Mouse (Mus musculus) lung, embryonic 14.5 days (tissue): ENCODE results near the gene Zfp94. TPM values are rescaled to one million over a fixed set of nuclear protein-coding genes. Genes with fewer than 3 reads are reported as not detected.

Experiments used
- ATAC-seq: fragments of 200-750 bp; cut with Nextera tagmentation; 2 replicates; pipeline ENCODE4 v1.8.0; 2017; ENCODE audit warnings: mild to moderate bottlenecking, moderate TSS enrichment, moderate library complexity; ENCODE audit not compliant: insufficient read depth
- DNase-seq: peaks from one replicate; pipeline ENCODE4 v3.0.0-alpha.2; 2015
- H3K27ac ChIP-seq: fragments of 300-500 bp; sonication (generic); 2 replicates; pipeline ENCODE4 v1.5.1; 2014; ENCODE audit warnings: low read depth, mild to moderate bottlenecking, moderate library complexity
- H3K27me3 ChIP-seq: fragments of 300-500 bp; sonication (generic); 2 replicates; pipeline ENCODE4 v1.6.1; 2014; ENCODE audit warnings: low read length, control low read depth; ENCODE audit not compliant: insufficient read depth
- H3K36me3 ChIP-seq: fragments of 300-500 bp; sonication (generic); 2 replicates; pipeline ENCODE4 v1.6.1; 2014; ENCODE audit warnings: control low read depth; ENCODE audit not compliant: insufficient read depth
- H3K4me1 ChIP-seq: fragments of 300-500 bp; sonication (generic); 2 replicates; pipeline ENCODE4 v1.6.1; 2014; ENCODE audit warnings: antibody characterized with exemption, control low read depth; ENCODE audit not compliant: insufficient read depth
- H3K4me2 ChIP-seq: fragments of 300-500 bp; sonication (generic); 2 replicates; pipeline ENCODE4 v1.6.1; 2014; ENCODE audit warnings: mild to moderate bottlenecking
- H3K4me3 ChIP-seq: fragments of 300-500 bp; sonication (generic); 2 replicates; pipeline ENCODE4 v1.5.1; 2014; ENCODE audit warnings: low read depth, low read length
- H3K9ac ChIP-seq: fragments of 300-500 bp; sonication (generic); 2 replicates; pipeline ENCODE4 v1.6.1; 2014
- H3K9me3 ChIP-seq: fragments of 300-500 bp; sonication (generic); 2 replicates; pipeline ENCODE4 v1.6.1; 2016; ENCODE audit warnings: low read depth, low read length, control low read depth
- CTCF ChIP-seq: IDR thresholded peaks from 2 replicates; pipeline ENCODE4 v1.5.1; 2016; ENCODE audit warnings: antibody characterized with exemption, low read depth
- WGBS: fragments of 180-500 bp; shearing (Covaris S2); extraction: QIAGEN DNeasy Blood & Tissue Kit; methylation state at CpG from one replicate; pipeline ENCODE4 v1.1.7; 2014; 5-methylcytosine and 5-hydroxymethylcytosine counted together
- polyA plus RNA-seq: library from polyadenylated mRNA; unstranded; fragments of >200 nt; fragmentation: Nextera tagmentation; extraction: Ambion mirVana; gene quantifications from 2 replicates; pipeline ENCODE4 v1.2.1, GENCODE M21; 2014

Gene Zfp94
- polyA plus RNA-seq, 1 experiment from 2014 or later = 9.8 TPM

DNA sequence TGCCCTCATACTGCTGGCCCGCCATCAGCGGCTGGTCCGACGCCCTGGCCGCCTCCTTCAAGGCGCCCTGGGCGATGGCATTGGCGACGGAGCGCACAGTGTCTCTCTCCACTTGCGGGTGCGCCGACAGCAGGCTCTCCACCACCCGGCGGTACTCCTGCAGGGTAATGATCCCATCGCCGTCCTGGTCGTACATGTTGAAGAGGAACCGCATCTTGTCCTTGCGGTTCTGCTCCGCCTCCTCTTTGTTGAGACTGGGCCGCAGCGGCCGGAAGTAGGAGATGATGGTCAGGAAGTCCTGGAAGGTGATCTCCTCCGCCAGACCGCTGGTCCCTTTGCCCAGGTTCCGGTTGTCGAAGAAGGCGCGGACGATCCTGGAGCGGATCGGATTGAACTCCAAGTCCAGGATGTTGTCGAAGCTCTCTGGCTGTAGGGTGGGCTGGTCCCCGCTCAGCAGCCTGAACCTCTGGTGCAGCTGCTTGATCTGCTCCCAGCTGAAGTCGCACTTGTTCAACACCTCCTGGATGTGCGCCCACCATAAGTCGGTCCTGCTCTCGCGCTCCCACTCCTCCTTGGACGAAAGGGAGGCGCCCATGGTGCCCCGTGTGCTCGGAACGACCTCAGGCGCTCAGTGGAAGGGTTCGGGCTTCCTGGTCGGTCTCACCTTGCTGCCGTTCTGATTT lies 17.0 kb upstream of the Zfp94 start, which contains the start of gene Tescl:
Tescl (minus strand) TSS at position 633 of the 683 bp plus-strand sequence.
- 0 out of 2 replicates have a peak within 1 kb of the TSS, but pooled peaks have one; percentile 9 for H3K4me3 ChIP-seq
- peaks cover 10% of the 10 kb centered on the region for H3K27me3 ChIP-seq
- peak within 1 kb of the TSS; percentile 47 for H3K4me2 ChIP-seq
- DNase-seq = peak; percentile 3
- TF ChIP-seq CTCF = no peak
- H3K9ac ChIP-seq = no peak within 1 kb of the TSS
- H3K4me1 ChIP-seq = no peaks in the 10 kb centered on the region
- no peak within 1 kb of the TSS for H3K27ac ChIP-seq
- no peak for ATAC-seq
- H3K9me3 ChIP-seq = no peaks in the 10 kb centered on the region
- H3K36me3 ChIP-seq = no peaks in the 10 kb centered on the region
- WGBS = 34% methylated on average over 49 of the region's 49 CpGs

DNA sequence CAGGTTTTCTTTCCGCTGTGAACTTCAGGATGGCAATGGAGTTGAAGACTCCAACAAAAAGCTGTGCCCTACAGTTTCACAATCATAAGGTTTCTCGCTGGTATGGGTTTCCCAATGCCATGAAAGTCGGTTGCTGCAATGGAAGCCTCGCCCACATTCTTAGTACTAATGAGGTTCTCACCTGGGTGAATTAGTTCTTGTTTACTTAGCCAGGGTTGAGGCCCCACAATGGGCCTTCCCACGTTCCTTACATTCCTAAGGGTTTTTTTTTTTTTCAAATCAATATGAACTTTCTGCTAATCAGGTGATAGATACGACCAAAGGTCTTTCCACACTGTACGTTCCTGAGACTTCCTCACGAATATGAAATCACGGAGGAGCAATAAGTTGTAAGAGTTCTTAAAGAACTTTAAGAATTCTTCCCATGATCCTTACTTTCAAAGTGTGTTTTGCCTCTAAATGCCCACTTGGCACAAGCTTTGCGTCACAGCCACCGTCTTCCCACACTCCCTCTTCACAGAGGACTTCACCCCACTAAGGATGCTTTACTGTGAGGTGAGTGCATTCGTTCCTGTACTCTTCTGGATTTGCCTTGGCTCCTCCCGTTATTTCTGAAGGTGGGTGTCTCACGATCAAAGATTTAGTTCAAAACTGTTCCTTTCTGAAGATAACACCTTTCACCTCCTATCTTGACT lies 11.0 kb upstream of the Zfp94 start:
- no peaks in the 10 kb centered on the region for H3K36me3 ChIP-seq
- H3K4me3 ChIP-seq = no peak overlapping the region
- WGBS = 70% methylated on average over 14 of the region's 14 CpGs
- no peaks in the 10 kb centered on the region for H3K4me1 ChIP-seq
- no peak overlapping the region for H3K27ac ChIP-seq
- no peak overlapping the region for H3K9ac ChIP-seq
- no peak overlapping the region for H3K4me2 ChIP-seq
- H3K9me3 ChIP-seq = peaks cover 6% of the 10 kb centered on the region; the same call in 1 of the 2 replicates
- ATAC-seq = no peak
- DNase-seq = no peak
- no peak for TF ChIP-seq CTCF
- no peaks in the 10 kb centered on the region for H3K27me3 ChIP-seq

DNA sequence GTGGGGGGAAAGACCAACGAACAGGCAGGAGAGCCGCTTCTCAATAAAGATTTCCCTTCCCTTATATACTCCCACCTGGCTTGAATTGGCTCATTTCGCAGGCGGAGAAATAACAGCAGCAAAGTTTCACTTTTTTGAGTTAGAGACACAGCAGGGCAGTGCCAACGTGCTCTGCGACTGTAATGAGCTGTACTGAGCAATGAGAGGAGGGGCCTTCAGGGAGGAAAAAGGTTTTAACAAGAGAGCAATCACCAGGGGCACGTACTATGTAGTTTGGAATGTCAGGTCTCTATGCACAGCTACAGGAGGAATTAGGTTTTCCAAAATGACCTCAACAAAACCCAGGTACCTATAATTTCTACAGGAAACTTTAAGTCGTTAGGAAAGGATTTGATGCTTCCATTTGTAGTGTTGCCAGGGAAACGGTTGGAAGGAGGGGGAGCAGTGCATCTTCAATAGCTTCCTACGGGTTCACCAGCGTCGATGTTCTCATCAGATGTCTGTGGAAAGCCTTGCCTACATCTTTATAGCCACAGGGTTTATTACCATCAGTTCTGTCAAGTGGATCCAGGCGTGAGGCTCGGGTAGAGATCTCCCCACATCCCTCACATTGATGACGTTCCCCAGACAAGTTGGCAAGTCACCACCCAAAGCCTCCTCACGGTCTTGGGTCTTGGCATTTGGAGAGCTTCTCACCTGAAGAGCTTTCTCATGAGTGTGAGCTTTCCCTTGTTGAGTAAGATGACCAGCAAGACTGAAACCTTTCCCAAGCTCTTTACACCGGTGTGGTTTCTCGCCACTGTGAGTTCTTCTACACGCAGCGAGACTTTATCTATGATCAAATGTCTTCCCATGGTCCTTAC lies 10.0 kb upstream of the Zfp94 start:
- H3K27ac ChIP-seq = no peak overlapping the region

DNA sequence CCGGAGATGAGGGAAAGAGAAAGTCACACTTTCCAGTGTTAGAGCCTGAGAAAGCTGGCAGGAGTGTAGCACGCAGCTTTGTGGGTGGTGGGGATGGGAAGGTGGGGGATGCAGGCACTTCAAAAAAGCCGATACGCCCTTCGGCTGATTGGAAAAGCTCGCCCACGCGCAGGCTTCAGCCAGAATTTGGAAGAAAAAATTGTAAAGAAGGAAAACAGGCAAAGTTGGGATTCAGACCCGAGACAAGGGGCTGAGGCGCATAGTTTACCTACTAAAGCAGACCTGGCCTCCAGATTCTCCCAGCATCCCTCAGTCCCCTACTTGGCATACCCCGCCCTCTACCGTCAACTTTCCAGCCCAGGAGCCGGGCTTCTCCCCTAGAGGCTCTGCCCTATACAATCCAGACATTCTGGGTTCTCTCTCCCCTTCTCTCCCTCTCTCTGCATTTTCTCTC lies 9.2 kb upstream of the Zfp94 start:
- H3K9ac ChIP-seq = peak overlapping the region; percentile 29; the same call in 1 of the 2 replicates
- no peaks in the 10 kb centered on the region for H3K36me3 ChIP-seq
- H3K4me2 ChIP-seq = peak overlapping the region; percentile 56
- H3K27me3 ChIP-seq = no peaks in the 10 kb centered on the region
- WGBS = 5% methylated on average over 13 of the region's 13 CpGs
- ATAC-seq (peak; percentile 63), DNase-seq (peak; percentile 48)
- H3K4me3 ChIP-seq = peak overlapping the region; percentile 24
- TF ChIP-seq CTCF = 0 out of 2 replicates have a peak, but pooled peaks have one; percentile 9
- H3K27ac ChIP-seq = no peak overlapping the region
- peaks cover 6% of the 10 kb centered on the region; the same call in 1 of the 2 replicates for H3K9me3 ChIP-seq
- no peaks in the 10 kb centered on the region for H3K4me1 ChIP-seq

More for the DNA sequence above, 10.0 kb upstream of the Zfp94 start:
- Histone ChIP-seq H3K4me1 (no peaks in the 10 kb centered on the region), H3K27me3 (no peaks in the 10 kb centered on the region), H3K4me2 (peak overlapping the region; percentile 56), H3K9me3 (peaks cover 6% of the 10 kb centered on the region; the same call in 1 of the 2 replicates), H3K9ac (peak overlapping the region; percentile 29; the same call in 1 of the 2 replicates), H3K36me3 (no peaks in the 10 kb centered on the region), H3K4me3 (peak overlapping the region; percentile 24)
- TF ChIP-seq CTCF = no peak
- DNase-seq (no peak), ATAC-seq (no peak)
- WGBS = 50% methylated on average over 20 of the region's 20 CpGs

DNA sequence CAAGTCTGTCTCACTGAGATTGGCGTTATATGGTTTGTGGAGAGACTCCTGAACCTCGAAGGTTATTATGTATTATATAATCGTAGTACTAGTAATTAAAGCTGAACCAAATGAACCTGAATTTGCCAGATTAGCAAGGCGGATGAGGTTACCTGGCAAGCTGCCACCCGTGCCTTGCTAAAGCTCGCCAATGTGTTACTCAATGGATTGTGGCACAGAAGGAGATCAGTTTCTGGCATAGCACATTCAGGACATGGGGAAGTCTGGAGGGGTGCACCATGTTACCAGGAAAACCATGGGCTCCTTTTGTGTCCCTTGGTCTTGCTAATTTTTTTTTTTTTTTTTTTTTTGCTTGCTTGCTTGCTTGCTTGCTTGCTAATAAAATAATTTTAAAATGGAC lies 8.7 kb upstream of the Zfp94 start:
- no peak overlapping the region for H3K4me3 ChIP-seq
- peaks cover 6% of the 10 kb centered on the region; the same call in 1 of the 2 replicates for H3K9me3 ChIP-seq
- TF ChIP-seq CTCF = no peak
- H3K9ac ChIP-seq = no peak overlapping the region; the same call in 1 of the 2 replicates
- ATAC-seq = no peak
- peak overlapping the region; percentile 56; the same call in 1 of the 2 replicates for H3K4me2 ChIP-seq
- no peaks in the 10 kb centered on the region for H3K4me1 ChIP-seq
- no peaks in the 10 kb centered on the region for H3K36me3 ChIP-seq
- no peak for DNase-seq
- 86% methylated on average over 6 of the region's 6 CpGs for WGBS
- no peaks in the 10 kb centered on the region for H3K27me3 ChIP-seq
- no peak overlapping the region for H3K27ac ChIP-seq

DNA sequence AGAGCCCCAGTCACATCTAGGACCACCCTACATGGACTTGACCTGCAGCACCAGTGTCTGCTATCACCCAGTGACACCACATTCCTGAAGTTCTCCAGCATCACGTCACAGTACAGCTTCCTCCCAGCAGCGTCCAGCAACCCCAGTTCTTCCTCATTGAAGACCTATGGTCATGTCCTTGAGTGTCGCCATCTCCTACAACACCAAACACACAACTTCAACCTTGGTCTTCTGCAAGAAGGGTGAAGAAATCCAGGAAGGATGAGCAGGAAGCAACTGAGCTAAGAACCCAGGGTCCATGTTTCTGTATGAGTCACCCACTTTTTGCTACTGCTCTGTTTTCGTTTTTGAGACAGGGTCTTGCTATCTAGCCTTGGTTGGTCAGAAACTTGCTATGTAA lies 6.1 kb upstream of the Zfp94 start:
- no peak overlapping the region for H3K27ac ChIP-seq
- 75% methylated on average over 4 of the region's 4 CpGs for WGBS
- no peak overlapping the region for H3K4me3 ChIP-seq
- no peak for ATAC-seq
- H3K4me2 ChIP-seq = no peak overlapping the region
- TF ChIP-seq CTCF = no peak
- no peak for DNase-seq
- H3K9ac ChIP-seq = no peak overlapping the region
- peaks cover 6% of the 10 kb centered on the region; the same call in 1 of the 2 replicates for H3K9me3 ChIP-seq
- no peaks in the 10 kb centered on the region for H3K36me3 ChIP-seq
- H3K27me3 ChIP-seq = no peaks in the 10 kb centered on the region
- no peaks in the 10 kb centered on the region for H3K4me1 ChIP-seq
